Mouse (Mus musculus) heart, embryonic 16.5 days (tissue): ENCODE results near the gene Fam198b. TPM values are rescaled to one million over a fixed set of nuclear protein-coding genes. Genes with fewer than 3 reads are reported as not detected.

ENCODE experiments used
- ATAC-seq: fragments of 200-750 bp; cut with Nextera tagmentation; replicated peaks from 2 replicates; pipeline ENCODE4 v1.8.0; 2017; ENCODE audit warnings: moderate number of reproducible peaks; ENCODE audit not compliant: insufficient read depth, low FRiP score; ENCODE audit errors: extremely low read depth
- H3K27ac ChIP-seq: fragments of 300-500 bp; sonication (generic); 2 replicates; pipeline ENCODE4 v1.5.1; 2014; ENCODE audit warnings: mild to moderate bottlenecking, low read length, control low read depth, moderate library complexity
- H3K27me3 ChIP-seq: fragments of 300-500 bp; sonication (generic); 2 replicates; pipeline ENCODE4 v1.6.1; 2014; ENCODE audit warnings: low read length, mixed read lengths; ENCODE audit not compliant: control insufficient read depth, insufficient read depth
- H3K36me3 ChIP-seq: fragments of 300-500 bp; sonication (generic); 2 replicates; pipeline ENCODE4 v1.6.1; 2014; ENCODE audit not compliant: control insufficient read depth, insufficient read depth
- H3K4me1 ChIP-seq: fragments of 300-500 bp; sonication (generic); 2 replicates; pipeline ENCODE4 v1.6.1; 2014; ENCODE audit warnings: low read length, mixed read lengths; ENCODE audit not compliant: control insufficient read depth, insufficient read depth
- H3K4me2 ChIP-seq: fragments of 300-500 bp; sonication (generic); 2 replicates; pipeline ENCODE4 v1.6.1; 2014; ENCODE audit warnings: low read depth, mild to moderate bottlenecking, control low read depth, low read length
- H3K4me3 ChIP-seq: fragments of 300-500 bp; sonication (generic); 2 replicates; pipeline ENCODE4 v1.5.1; 2014; ENCODE audit warnings: mild to moderate bottlenecking, control low read depth, low read length
- H3K9ac ChIP-seq: fragments of 300-500 bp; sonication (generic); 2 replicates; pipeline ENCODE4 v1.6.1; 2014; ENCODE audit warnings: low read length, control low read depth
- H3K9me3 ChIP-seq: fragments of 300-500 bp; sonication (generic); replicated peaks from 2 replicates; pipeline ENCODE4 v1.6.1; 2016; ENCODE audit warnings: low read length; ENCODE audit not compliant: control insufficient read depth
- WGBS: fragments of 180-500 bp; shearing (Covaris S2); extraction: QIAGEN DNeasy Blood & Tissue Kit; methylation state at CpG from one replicate; pipeline ENCODE4 v1.1.7; 2014; 5-methylcytosine and 5-hydroxymethylcytosine counted together
- polyA plus RNA-seq: library from polyadenylated mRNA; unstranded; fragments of >200 nt; fragmentation: Nextera tagmentation; extraction: Ambion mirVana; gene quantifications from 2 replicates; pipeline ENCODE4 v1.2.1, GENCODE M21; 2015

Fam198b gene
- polyA plus RNA-seq, 1 experiment from 2014 or later: 61.6 TPM

DNA sequence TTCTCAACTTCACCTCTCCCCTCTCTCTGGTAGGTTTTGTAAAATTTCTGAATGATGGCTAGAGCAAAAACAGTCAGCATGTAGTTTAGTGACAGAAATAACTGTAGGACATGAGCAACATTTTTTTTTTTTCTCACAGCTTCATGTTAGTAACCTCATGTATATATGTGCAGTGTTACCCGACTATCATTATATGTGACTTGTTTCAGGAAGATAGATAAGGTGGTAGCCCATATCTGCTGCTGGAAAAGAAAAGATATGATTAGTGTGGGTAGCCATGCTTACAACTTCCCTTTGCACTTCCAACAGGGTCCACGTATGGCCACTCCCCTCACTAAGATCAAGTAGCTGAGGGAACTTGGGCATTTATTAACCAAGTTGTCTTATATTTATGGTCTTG lies 86.2 kb downstream of the Fam198b start:
- peaks cover 25% of the 10 kb centered on the region for H3K4me1 ChIP-seq
- H3K9me3 ChIP-seq: no peaks in the 10 kb centered on the region
- H3K36me3 ChIP-seq: no peaks in the 10 kb centered on the region
- H3K27ac ChIP-seq: peak overlapping the region; percentile 73
- WGBS: 42% methylated on average over 2 of the region's 2 CpGs
- H3K4me3 ChIP-seq: no peak overlapping the region
- H3K4me2 ChIP-seq: no peak overlapping the region
- ATAC-seq: no peak
- no peaks in the 10 kb centered on the region for H3K27me3 ChIP-seq
- no peak overlapping the region for H3K9ac ChIP-seq

DNA sequence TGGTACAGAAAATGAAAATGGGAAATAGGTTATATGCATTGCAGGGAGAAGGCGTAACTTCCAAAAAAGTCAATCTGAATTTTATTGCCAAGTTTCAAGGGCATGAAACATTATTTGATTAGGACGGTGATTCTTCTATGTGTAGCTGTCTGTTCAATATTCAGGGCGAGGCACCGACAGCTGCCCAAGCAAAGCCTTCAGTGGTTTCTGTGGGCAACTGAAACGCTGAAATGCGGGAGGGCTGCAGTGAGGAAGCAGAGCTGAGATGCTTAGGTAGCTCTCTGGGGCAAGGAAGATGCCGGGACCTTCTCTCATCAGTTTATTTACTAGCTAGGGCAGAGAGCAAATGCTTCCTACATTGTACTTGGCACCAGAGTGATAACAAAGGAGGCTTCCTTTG lies 87.2 kb downstream of the Fam198b start:
- Histone ChIP-seq H3K4me1 (peaks cover 23% of the 10 kb centered on the region), H3K27me3 (no peaks in the 10 kb centered on the region), H3K4me2 (no peak overlapping the region), H3K36me3 (no peaks in the 10 kb centered on the region), H3K9ac (no peak overlapping the region), H3K9me3 (no peaks in the 10 kb centered on the region), H3K4me3 (no peak overlapping the region), H3K27ac (no peak overlapping the region)
- no peak for ATAC-seq
- 76% methylated on average over 7 of the region's 7 CpGs for WGBS

DNA sequence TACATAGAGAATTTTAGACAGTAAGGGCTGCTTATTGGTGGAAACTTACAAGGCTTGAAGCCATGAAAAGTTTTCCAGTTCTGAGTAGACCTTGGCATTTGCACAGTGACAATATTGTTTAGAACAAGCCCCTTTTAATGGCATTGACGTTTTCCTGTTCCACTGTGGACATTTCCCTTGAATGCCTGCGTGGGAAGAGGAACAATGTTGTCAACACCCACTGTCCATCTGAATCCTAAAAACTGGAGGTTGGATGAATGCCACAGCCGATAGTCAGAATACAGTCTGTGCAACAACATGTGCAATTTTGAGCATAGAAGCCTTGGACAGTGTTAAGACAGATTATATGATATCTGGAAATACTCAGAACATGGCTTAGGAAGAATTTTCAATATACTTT lies 92.5 kb downstream of the Fam198b start:
- Histone ChIP-seq H3K9ac (no peak overlapping the region), H3K36me3 (no peaks in the 10 kb centered on the region), H3K4me3 (no peak overlapping the region), H3K27me3 (no peaks in the 10 kb centered on the region), H3K4me2 (no peak overlapping the region), H3K27ac (peak overlapping the region; percentile 66), H3K9me3 (no peaks in the 10 kb centered on the region), H3K4me1 (peaks cover 29% of the 10 kb centered on the region)
- peak; percentile 30; the same call in 1 of the 2 replicates for ATAC-seq
- 33% methylated on average over 3 of the region's 3 CpGs for WGBS

DNA sequence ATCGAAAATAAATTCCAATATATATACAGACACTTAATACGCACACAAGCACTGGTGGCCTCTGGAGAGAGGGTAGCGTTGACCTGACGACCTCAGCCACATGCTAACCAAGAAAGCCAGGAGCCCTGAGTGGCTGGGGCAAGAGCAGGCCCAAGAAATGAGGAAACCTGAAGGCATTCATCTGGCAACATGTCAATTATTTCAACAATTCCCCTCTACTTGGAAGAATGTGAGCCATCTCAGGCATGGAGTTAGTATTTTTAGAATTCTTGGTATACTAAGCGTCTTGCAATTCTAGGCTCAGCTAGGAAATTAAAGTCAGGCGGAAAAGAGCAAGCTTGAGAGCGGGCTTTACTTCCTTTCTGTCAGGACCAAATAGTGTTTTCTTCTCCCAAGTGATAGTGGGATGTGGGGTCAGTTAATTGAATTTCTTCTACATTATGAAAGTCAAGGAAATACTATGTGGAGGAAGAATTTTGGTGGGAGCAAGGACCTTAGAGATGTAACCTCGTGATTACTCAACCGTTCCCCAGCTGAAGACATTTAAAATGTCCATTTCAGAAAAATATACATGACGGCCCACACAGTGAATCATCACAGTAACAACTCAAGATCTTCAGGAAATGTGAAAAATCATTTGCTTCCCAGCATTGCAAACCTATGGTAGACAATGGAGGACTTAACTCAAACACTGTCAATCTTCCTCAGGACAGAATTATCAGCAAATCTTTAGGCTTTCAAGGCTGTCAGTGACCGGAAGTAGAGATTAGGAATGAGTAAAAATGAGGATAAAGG lies 93.5 kb downstream of the Fam198b start:
- 41% methylated on average over 11 of the region's 11 CpGs for WGBS
- H3K27me3 ChIP-seq: no peaks in the 10 kb centered on the region
- H3K27ac ChIP-seq: peak overlapping the region; percentile 85
- H3K4me1 ChIP-seq: peaks cover 29% of the 10 kb centered on the region
- no peaks in the 10 kb centered on the region for H3K9me3 ChIP-seq
- no peak overlapping the region for H3K4me2 ChIP-seq
- H3K4me3 ChIP-seq: no peak overlapping the region
- peak; percentile 66 for ATAC-seq
- no peak overlapping the region for H3K9ac ChIP-seq
- no peaks in the 10 kb centered on the region for H3K36me3 ChIP-seq

DNA sequence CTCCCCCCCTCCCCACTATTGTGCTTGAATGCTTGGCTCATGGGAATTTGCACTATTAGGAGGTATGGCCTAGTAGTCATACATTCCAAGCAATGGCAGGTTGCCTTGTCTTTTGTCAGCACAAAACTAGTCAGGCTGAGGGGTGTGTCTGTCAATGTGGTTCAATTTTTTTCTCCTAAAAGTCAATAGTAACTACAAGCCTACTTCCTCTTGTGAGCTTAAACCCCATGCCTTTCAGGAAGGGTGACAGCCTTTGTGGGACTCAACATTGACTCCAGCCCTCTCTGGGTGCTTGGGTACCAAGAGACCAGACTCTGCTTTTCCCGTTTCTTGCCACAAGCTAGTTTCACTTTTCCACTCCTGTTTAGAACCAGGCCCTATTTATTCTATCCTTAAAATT lies 96.4 kb downstream of the Fam198b start:
- Histone ChIP-seq H3K27me3 (no peaks in the 10 kb centered on the region), H3K4me3 (no peak overlapping the region), H3K36me3 (no peaks in the 10 kb centered on the region), H3K9me3 (no peaks in the 10 kb centered on the region), H3K4me2 (no peak overlapping the region), H3K9ac (no peak overlapping the region), H3K27ac (peak overlapping the region; percentile 56), H3K4me1 (peaks cover 32% of the 10 kb centered on the region)
- WGBS: 92% methylated on average over 1 of the region's 1 CpGs
- ATAC-seq: no peak

DNA sequence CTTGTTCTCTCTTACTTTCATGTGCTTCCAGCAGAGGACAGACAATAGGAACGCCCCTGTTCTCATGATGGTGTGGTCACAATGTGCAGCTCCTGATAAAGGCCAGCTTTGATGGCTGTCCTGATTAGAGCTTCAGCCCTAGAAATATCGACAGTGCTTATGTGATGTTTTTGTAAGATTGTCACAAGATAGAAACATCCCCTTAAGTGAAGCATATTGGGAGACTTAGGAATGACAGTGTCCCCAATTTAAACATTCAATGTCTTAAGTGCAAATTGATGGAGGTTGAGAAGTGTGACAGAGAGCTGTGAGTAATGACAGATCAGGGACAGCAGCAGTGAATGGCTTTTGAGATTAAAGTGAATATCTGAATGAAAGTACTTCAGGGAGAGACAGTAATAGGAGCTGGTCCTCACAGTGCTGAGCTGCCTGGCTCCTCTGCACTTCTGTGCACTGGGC lies 99.7 kb downstream of the Fam198b start:
- Histone ChIP-seq H3K27me3 (no peaks in the 10 kb centered on the region), H3K4me2 (no peak overlapping the region), H3K36me3 (no peaks in the 10 kb centered on the region), H3K4me3 (no peak overlapping the region), H3K9ac (no peak overlapping the region), H3K9me3 (no peaks in the 10 kb centered on the region), H3K27ac (peak overlapping the region; percentile 54), H3K4me1 (peaks cover 21% of the 10 kb centered on the region)
- 42% methylated on average over 2 of the region's 2 CpGs for WGBS
- no peak for ATAC-seq

DNA sequence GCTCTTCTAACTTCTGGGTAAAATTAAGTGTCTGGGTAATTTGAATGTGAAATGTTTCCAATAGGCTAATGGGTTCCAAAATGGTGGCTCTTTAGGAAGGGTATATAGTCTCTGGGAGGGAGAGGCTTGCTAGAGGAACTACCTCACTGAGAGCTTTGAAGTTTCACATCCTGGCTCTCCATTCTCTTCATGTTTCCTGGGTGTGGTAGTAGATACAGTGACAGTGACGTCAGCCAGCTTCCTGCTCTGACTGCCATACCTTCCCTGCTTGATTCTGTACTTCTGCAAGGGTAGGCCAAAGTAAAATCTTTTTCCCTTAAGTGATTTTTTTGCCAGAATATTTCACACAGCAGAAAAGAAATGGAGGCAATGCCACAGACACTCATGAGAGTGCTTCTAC lies 100.2 kb downstream of the Fam198b start:
- WGBS: 29% methylated on average over 1 of the region's 1 CpGs
- H3K9ac ChIP-seq: no peak overlapping the region
- ATAC-seq: no peak
- peak overlapping the region; percentile 54; the same call in 1 of the 2 replicates for H3K27ac ChIP-seq
- H3K4me1 ChIP-seq: peaks cover 19% of the 10 kb centered on the region
- H3K4me2 ChIP-seq: no peak overlapping the region
- H3K36me3 ChIP-seq: no peaks in the 10 kb centered on the region
- H3K9me3 ChIP-seq: no peaks in the 10 kb centered on the region
- H3K4me3 ChIP-seq: no peak overlapping the region
- H3K27me3 ChIP-seq: no peaks in the 10 kb centered on the region

DNA sequence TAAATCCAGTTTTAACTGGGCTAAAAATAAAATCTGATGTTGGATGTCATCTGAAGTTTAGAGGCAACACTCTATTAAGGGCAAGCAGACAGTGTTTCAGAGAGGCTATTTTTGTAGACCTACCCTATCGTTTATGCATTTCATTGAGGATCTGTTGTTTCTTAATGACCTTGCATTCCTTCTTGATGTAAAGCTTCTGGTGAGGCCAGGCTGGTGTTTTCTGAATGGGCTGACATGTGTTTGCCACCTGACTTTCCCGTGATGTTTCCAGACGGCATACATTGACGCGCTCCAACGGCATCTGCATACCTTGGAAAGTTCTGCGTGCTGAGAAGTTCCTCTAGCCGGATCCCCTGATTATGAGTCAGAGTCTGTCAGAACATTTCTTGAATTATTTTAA lies 104.9 kb downstream of the Fam198b start:
- peak; percentile 56 for ATAC-seq
- no peaks in the 10 kb centered on the region for H3K36me3 ChIP-seq
- H3K4me1 ChIP-seq: peaks cover 29% of the 10 kb centered on the region
- no peaks in the 10 kb centered on the region for H3K9me3 ChIP-seq
- no peak overlapping the region for H3K4me3 ChIP-seq
- peak overlapping the region; percentile 98 for H3K27ac ChIP-seq
- WGBS: 19% methylated on average over 8 of the region's 8 CpGs
- H3K27me3 ChIP-seq: no peaks in the 10 kb centered on the region
- H3K9ac ChIP-seq: peak overlapping the region; percentile 64
- H3K4me2 ChIP-seq: no peak overlapping the region

DNA sequence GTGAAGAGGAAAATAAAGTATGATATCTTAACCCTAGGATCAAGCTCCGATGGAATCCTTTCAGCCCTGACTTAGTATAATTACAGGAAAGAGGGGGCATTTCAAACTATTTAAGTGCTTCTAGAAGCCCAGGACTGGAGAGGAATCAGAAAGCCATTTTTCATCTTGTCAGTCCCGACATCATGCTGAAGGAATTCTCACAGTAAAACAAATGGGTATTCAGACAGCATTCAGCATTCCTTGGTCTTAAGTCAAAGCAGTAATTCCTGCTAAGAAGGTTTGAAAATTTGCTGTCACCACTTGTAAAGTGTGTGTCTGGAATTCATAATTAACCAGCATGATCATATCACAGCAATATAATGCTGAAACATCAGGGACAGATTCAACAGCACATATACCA lies 105.6 kb downstream of the Fam198b start:
- Histone ChIP-seq H3K27me3 (no peaks in the 10 kb centered on the region), H3K27ac (peak overlapping the region; percentile 98), H3K4me2 (no peak overlapping the region), H3K9ac (peak overlapping the region; percentile 64), H3K9me3 (no peaks in the 10 kb centered on the region), H3K36me3 (no peaks in the 10 kb centered on the region), H3K4me3 (no peak overlapping the region), H3K4me1 (peaks cover 27% of the 10 kb centered on the region)
- ATAC-seq: no peak
- WGBS: 12% methylated on average over 2 of the region's 2 CpGs
